Mouse (Mus musculus): ENCODE data around the gene Fam126a.
A peak's percentile ranks its signal among the peaks of the same experiment; 100 is the strongest.

Fam126a gene

DNA sequence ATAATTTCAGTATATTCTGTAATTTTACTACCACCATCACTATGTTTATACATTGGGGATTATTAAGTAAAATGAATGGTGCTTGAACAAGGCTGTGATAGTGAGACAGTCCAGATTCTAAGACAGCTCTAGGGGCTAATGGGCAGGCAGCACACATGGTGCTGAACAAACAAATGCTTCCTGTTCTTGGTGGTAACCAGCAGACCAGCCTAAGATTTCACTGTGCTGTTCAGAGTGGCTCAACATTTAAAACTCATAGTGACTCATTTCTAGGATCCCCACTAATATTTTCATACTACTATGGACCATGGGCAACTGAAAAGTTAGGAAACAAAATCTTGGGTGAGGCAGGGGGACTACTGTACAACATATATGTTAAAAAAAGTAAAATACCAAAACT, 10.1 kb upstream of the Fam126a start:
- no peak for DNase-seq (ENCODE audit: low spot score)

DNA sequence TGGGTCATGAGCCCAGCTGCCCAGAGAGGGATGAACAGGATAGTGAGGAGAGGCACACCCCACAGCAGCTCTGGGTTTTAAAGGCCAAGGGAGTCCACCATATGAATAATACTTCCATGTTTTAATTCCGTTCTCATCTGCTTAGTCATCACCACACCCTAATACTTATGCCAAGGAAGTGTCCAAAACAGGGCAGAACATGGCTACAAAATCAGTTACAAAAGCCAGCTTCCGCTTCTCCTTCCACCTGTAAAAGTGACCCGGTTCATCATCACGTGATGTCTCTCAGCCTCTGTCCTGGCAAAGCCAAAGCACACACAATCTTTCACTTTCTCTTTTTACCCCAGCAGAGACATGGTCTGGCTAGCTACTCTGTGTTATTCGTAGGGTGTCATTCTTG, 8.9 kb upstream of the Fam126a start:
- no peak for DNase-seq (ENCODE audit: low spot score)

DNA sequence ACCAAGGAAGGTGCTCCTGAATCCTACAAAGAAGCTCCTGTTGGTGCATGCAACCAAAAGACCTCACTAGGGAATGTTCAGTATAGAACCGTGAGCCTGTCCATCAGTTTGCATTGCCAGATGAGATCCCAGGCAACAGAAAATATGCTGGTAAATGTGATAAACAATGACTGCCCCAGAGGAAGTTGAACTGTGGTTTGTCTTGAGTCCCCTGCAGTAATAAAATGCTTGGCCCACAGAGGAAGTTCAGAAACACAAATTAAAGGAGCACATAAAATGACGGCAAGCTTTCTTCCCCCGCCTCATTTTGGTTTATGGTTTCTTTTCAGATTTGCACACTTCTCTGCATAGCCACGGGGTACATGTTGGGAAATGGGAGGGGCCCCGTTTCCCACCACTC, 8.3 kb upstream of the Fam126a start:
- no peak for DNase-seq (ENCODE audit: low spot score)

DNA sequence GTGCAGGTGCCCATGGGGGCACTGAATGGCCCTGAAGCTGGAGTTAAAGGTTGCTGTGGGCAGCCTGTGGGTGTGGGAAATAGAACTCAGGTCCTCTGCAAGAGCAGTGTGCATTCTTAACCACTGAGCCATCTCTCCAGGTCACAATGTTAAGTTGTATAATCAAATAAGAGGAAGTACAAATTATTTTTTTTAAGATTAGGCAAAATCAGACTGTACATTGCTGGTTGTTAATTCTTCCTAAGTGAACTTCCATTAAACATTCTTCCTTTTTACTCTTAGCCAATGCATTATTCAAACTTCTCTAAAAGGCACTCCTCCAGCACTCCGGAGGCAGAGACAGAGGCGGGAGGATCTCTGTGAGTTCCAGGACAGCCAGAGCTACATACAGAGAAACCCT, 7.7 kb upstream of the Fam126a start:
- no peak for DNase-seq (ENCODE audit: low spot score)

DNA sequence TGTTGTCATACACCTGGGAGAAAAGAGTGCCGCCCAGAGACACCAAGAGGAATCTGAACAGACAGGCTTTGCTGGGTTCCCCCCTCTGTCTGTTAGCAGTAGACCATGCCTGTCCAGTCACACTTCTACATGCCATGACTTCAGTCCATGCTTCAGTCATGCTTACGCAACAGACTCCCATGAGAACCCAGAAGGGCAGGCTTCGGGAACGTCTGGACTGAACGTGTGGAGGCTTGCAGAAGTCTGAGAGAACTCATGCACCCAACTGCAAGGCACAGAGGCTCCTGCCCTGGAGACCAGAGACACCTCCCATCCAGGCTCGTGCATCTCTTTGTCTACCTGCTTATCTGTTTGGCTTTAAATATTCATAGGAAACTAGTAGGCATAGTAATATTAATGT, 6.2 kb upstream of the Fam126a start:
- DNase-seq (ENCODE audit: low spot score), result no peak

DNA sequence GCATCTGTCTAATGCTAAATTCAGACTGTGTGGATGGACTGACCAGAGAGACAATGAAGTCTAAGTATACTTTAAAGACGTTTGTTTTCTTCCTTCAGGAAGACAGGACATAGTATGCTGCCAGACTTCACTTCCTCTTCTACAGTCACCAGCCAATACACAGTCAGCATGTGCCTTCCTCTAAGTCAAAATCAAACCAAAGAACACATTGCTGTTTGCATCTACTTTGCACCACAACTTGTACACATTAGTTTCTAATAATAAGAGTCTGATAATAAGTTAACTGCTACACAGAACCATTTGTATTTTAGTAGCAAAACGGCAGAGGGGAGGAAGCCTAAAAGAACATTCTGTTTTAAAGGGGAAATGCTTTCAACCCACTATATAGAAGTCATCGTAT, 4.5 kb upstream of the Fam126a start:
- DNase-seq (ENCODE audit: low spot score), result no peak

DNA sequence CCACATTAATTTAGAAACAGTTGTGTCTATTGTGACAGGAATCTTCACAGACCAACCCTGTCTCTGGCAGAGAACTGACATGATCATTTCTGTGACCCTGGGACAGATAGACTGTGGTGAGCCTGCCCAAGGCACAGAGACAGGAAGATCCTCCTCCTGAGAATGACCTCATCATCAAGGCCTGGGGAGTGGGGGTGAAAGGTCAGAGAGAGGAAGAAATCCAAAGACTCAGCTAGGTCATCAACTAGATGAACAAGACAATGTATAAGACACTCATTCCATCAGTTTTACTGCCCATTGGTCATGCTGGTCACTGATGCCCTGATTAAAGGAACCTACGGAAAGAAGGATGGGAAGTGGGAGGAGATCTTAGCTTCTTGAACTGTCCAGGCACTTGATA, 3.6 kb upstream of the Fam126a start:
- DNase-seq (ENCODE audit: low spot score), result no peak

GRCm38 (mm10) chr5:24029946-24030578, 428 bp downstream of the Fam126a start:
- DNase-seq (ENCODE audit: low spot score), result peak; percentile 66

- peak; percentile 70 for DNase-seq (ENCODE audit: low spot score)
Observed at GRCm38 (mm10) chr5:24029331-24029771, 1.1 kb downstream of the Fam126a start.

DNA sequence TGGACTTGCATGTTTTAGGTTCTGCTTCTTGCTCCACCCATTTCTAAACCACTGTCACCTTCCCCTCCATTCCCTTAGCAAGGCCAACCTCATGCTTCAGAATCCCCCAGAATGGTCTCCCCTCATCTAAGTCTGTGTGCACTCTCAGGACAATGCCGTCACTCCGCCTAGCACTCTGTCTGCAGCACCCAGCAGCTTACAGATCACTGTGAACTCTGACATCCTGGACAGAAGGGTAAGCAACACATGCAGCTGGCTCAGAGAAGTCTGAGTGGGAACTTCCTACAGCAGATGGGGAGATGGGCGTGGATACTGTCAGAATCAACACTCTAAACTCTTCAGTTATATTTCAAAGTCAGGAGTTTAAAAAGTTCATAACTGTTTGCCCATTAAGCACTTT, 5.5 kb downstream of the Fam126a start:
- DNase-seq (ENCODE audit: low spot score), result no peak

DNA sequence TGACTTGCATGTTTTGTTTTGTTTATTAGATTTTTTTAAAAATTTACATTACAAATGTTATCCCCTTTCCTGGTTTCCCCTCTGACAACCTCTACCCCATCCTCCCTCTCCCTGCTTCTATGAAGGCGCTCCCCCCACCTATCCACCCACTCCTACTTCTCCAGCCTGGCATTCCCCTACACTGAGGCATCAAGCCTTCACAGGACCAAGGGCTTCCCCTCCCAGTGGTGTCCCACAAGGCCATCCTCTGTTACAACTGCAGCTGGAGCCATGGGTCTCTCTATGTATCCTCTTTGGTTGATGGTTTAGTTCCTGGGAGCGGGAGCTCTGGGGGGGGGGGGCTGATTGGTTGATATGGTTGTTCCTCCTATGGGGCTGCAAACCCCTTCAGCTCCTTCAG, 7.3 kb downstream of the Fam126a start:
- no peak for DNase-seq (ENCODE audit: low spot score)

GRCm38 (mm10) chr5:24021683-24022082, 8.8 kb downstream of the Fam126a start:
- DNase-seq (ENCODE audit: low spot score), result no peak

DNA sequence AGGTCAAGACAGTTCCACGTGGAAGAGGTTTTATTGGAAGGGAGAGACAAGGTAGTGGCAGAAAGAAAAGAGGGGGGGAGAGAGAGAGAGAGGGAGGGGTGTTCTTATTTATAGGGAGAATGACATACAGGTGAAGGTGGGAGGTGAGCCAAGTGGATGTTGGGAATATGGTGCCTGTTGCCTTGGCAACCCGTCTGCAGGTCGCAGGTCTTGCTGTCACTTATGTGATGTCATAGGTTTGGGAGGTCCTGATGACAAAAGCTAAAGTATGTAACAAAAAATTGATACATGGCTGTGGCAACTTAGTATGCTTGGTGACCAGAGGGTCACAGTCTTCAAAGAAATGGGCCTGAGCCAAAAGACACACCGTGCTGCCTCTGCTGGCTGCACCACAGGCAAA, 10.1 kb downstream of the Fam126a start:
- no peak for DNase-seq (ENCODE audit: low spot score)

GRCm38 (mm10) chr5:24019341-24020185, 10.9 kb downstream of the Fam126a start:
- DNase-seq (ENCODE audit: low spot score), result peak; percentile 24

DNA sequence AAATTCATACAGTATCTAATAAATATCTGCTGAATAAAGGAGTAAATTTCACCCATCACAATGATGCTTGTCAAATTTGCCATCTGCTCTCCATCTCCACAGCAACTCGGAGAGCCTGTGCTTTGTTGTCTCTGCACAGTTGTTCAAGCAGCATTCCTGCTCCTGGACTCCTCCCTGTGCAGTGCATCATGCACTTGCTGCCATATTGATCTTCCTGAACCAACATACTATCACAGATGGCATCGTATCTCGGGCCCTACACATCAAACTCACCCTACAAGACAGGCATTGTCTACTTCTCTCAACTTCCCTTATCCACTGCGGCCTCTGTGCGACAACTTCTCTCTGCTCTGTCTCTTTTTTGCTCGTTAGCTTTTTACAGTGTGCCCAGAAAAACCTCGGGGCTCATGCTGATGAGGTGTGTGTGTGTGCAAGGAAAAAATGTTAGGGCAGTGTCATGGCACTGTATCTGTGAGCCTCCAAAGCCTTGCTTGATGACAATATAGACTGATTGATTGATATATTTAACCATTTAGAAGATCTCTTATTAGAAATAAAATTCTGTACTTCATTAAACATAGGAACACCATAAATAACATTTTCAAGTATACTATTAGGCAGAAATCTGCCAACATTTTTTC, 11.7 kb downstream of the Fam126a start:
- DNase-seq (ENCODE audit: low spot score), result peak; percentile 24

GRCm38 (mm10) chr5:24016912-24017311, 13.6 kb downstream of the Fam126a start:
- DNase-seq (ENCODE audit: low spot score), result no peak

DNA sequence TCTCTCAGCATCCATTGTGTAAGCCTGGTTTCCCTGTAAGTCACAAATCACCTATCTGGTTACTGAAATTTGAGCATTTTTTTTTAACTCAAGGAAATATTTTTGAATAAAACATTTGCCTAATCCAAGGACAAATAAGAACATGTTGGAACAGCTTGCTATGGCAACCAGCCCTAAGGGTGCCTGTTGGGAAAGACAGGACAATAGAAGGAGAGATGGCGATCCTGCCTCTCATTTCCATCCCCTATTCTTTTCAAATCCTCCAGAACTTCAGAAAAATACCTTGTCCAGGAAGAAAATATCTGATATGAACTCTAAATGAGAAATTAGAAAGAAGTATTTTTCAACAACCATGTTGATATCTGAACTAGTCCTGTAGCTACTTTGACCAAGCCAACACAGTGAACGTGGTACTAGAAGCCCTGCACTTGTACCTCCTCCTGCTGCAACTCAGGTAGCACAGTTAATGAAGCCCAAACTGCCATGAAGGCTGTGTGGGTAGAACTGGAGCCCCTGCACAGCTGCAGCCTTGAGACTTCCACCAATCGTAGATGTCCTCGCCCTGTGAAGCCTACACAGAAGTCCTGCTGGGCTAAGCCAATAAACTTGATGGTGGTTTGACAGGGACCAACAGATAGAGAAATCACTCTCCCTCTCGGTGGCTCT, 17.0 kb downstream of the Fam126a start:
- no peak for DNase-seq (ENCODE audit: low spot score)

- no peak for DNase-seq (ENCODE audit: low spot score)
Observed at GRCm38 (mm10) chr5:23999083-23999671, 31.3 kb downstream of the Fam126a start.

- DNase-seq (ENCODE audit: low spot score), result no peak
Observed at GRCm38 (mm10) chr5:23995951-23996350, 34.5 kb downstream of the Fam126a start.

DNA sequence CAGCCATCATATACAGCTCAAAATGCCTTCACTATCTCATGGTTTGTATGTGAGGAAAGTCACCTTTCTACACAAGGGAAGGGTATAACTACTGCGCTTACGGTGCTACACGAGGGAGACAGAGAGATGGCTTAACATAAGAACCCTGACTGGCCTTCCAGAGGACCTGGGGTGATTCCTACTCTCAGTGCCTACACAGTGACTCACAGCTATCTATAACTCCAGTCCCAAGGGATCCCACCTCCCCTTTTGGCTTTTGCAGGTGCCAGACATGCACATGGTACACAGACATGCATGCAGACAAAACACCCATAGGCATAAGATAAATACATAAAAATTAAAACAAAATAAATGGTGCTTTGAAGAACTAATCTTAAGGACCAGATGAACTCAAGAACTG, 35.6 kb downstream of the Fam126a start:
- no peak for DNase-seq (ENCODE audit: low spot score)

DNA sequence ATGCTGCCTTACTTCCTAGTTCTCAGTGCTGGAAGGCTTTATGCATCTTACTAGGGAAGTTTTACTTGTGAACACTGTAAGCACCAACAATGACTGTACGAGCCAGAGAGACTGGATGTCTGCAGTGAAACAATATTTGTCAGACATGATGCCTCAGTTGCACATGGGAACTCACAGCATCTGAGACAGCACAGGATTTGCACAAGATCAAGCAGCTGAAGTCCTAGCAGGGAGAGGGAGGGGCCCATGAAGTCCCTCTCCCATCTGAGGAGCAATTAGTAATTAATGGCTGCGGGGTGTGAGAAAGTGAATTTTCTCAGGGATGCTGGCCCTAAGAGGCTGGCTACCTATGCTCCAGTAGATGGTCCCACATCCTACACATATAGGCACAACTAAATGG, 36.3 kb downstream of the Fam126a start:
- DNase-seq (ENCODE audit: low spot score), result no peak

DNA sequence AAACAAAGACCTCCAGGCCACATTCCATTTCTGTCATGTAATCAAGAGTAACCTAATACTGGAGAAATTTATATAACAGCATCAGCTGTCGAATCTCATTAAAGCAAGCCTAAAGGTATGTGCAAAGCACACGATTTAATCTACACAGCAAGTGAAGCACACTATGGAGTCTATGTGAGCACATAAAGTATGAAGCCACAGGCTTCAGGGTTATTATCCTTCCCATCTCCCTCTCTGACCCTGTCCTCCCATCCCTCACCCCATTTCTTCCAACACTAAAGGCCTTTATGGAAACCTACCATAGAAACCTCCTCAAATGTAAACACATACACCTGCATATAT, 37.0 kb downstream of the Fam126a start:
- DNase-seq (ENCODE audit: low spot score), result no peak

Measured in retina, embryonic 14.5 days (tissue).